Mouse (Mus musculus): ENCODE data around the gene Gm21903. TPM values are rescaled to one million over a fixed set of nuclear protein-coding genes. Genes with fewer than 3 reads are reported as not detected.

The Gm21903 gene
- not detected for polyA plus RNA-seq (2017; shearing (Covaris generic))

GRCm38 (mm10) chr17:39043241-39043640, at the start of gene Gm21903:
Gm21903 (minus strand) TSS chr17:39043341.

GRCm38 (mm10) chr17:39076937-39077336, 33.8 kb upstream of the Gm21903 start, which contains the start of gene Esp23:
Esp23 (minus strand) TSS chr17:39077037.

GRCm38 (mm10) chr17:39036395-39036794, 6.7 kb downstream of the Gm21903 start, which contains the start of gene Esp24:
Esp24 (plus strand) TSS chr17:39036695.

Other genes starting within 250 kb of the Gm21903 start
- gene Esp24, start 6.6 kb downstream of the Gm21903 start, polyA plus RNA-seq (2017; shearing (Covaris generic)) = not detected
- gene Esp23, start 33.7 kb upstream of the Gm21903 start, polyA plus RNA-seq (2017; shearing (Covaris generic)) = not detected
- not detected for gene Esp22, start 52.0 kb upstream of the Gm21903 start, polyA plus RNA-seq (2017; shearing (Covaris generic))